Mouse (Mus musculus): ENCODE measurements at regions not wholly inside any gene's neighbourhood (a gene's known extent, or its start where the extent isn't known, plus 50 kb on each side); places are given as distances from the start of the nearest gene placed in this dataset.

GRCm38 (mm10) chr8:97477098-97477457, 1588.7 kb upstream of the Got2 start:
- DNase-seq (ENCODE audit: low spot score): no peak

GRCm38 (mm10) chr8:97476430-97477097, 1588.2 kb upstream of the Got2 start:
- DNase-seq (ENCODE audit: low spot score): no peak

GRCm38 (mm10) chr8:97473326-97473725, 1585.0 kb upstream of the Got2 start:
- no peak for DNase-seq (ENCODE audit: low spot score)

- DNase-seq (ENCODE audit: low spot score): no peak
Observed at GRCm38 (mm10) chr8:97461478-97461877, 1573.1 kb upstream of the Got2 start.

GRCm38 (mm10) chr8:97447696-97448095, 1559.3 kb upstream of the Got2 start:
- no peak for DNase-seq (ENCODE audit: low spot score)

- no peak for DNase-seq (ENCODE audit: low spot score)
Observed at GRCm38 (mm10) chr8:97441483-97441882, 1553.1 kb upstream of the Got2 start.

- DNase-seq (ENCODE audit: low spot score): no peak
Observed at GRCm38 (mm10) chr8:97433584-97433983, 1545.2 kb upstream of the Got2 start.

GRCm38 (mm10) chr8:97431467-97431866, 1543.1 kb upstream of the Got2 start:
- no peak for DNase-seq (ENCODE audit: low spot score)

GRCm38 (mm10) chr8:97422331-97422730, 1534.0 kb upstream of the Got2 start:
- DNase-seq (ENCODE audit: low spot score): no peak

- DNase-seq (ENCODE audit: low spot score): no peak
Observed at GRCm38 (mm10) chr8:97414742-97415141, 1526.4 kb upstream of the Got2 start.

GRCm38 (mm10) chr8:97403308-97403707, 1515.0 kb upstream of the Got2 start:
- no peak for DNase-seq (ENCODE audit: low spot score)

- DNase-seq (ENCODE audit: low spot score): no peak
Observed at GRCm38 (mm10) chr8:97397327-97397719, 1509.0 kb upstream of the Got2 start.

- no peak for DNase-seq (ENCODE audit: low spot score)
Observed at GRCm38 (mm10) chr8:97396634-97397326, 1508.4 kb upstream of the Got2 start.

- no peak for DNase-seq (ENCODE audit: low spot score)
Observed at GRCm38 (mm10) chr8:97389651-97390050, 1501.3 kb upstream of the Got2 start.

- DNase-seq (ENCODE audit: low spot score): no peak
Observed at GRCm38 (mm10) chr8:97389149-97389548, 1500.8 kb upstream of the Got2 start.

- DNase-seq (ENCODE audit: low spot score): no peak
Observed at GRCm38 (mm10) chr8:97374911-97375771, 1486.8 kb upstream of the Got2 start.

- DNase-seq (ENCODE audit: low spot score): no peak
Observed at GRCm38 (mm10) chr8:97346630-97347029, 1458.3 kb upstream of the Got2 start.

GRCm38 (mm10) chr8:97315497-97315896, 1427.2 kb upstream of the Got2 start:
- no peak for DNase-seq (ENCODE audit: low spot score)

- no peak for DNase-seq (ENCODE audit: low spot score)
Observed at GRCm38 (mm10) chr8:97308304-97308703, 1420.0 kb upstream of the Got2 start.

- DNase-seq (ENCODE audit: low spot score): no peak
Observed at GRCm38 (mm10) chr8:97270582-97270981, 1382.2 kb upstream of the Got2 start.

GRCm38 (mm10) chr8:97260964-97261363, 1372.6 kb upstream of the Got2 start:
- no peak for DNase-seq (ENCODE audit: low spot score)

GRCm38 (mm10) chr8:97254169-97254568, 1365.8 kb upstream of the Got2 start:
- no peak for DNase-seq (ENCODE audit: low spot score)

GRCm38 (mm10) chr8:97252232-97252631, 1363.9 kb upstream of the Got2 start:
- DNase-seq (ENCODE audit: low spot score): no peak

All from testis, postnatal 10 days (tissue).